Mouse (Mus musculus): ENCODE measurements around the gene Rab33a.

GRCm38 (mm10) chrX:48525332-48525731, 6.2 kb downstream of the Rab33a start:
- no peak for TF ChIP-seq EP300 (IDR thresholded peaks at IDR 0.05)
- no peak for TF ChIP-seq CTCF (IDR thresholded peaks at IDR 0.05)
